Mouse (Mus musculus) midbrain, embryonic 13.5 days (tissue): ENCODE measurements at regions not wholly inside any gene's neighbourhood (a gene's known extent, or its start where the extent isn't known, plus 50 kb on each side); places are given as distances from the start of the nearest gene placed in this dataset.
A peak's percentile ranks its signal among the peaks of the same experiment; 100 is the strongest.
"Not testable (repeated sequence)": the region's sequence is repeated elsewhere in the genome, so short reads cannot be mapped to it uniquely, and the experiment has no call there.

Experiments
- ATAC-seq: fragments of 200-750 bp; cut with Nextera tagmentation; 2 replicates; pipeline ENCODE4 v1.8.0; 2017; ENCODE audit warnings: mild to moderate bottlenecking, moderate TSS enrichment, moderate library complexity
- H3K27ac ChIP-seq: fragments of 300-500 bp; sonication (generic); 2 replicates; pipeline ENCODE4 v1.5.1; 2015; ENCODE audit warnings: inconsistent platforms, mild to moderate bottlenecking, moderate library complexity
- H3K27me3 ChIP-seq: fragments of 300-500 bp; sonication (generic); 2 replicates; pipeline ENCODE4 v1.6.1; 2015; ENCODE audit warnings: mild to moderate bottlenecking, inconsistent platforms
- H3K36me3 ChIP-seq: fragments of 300-500 bp; sonication (generic); 2 replicates; pipeline ENCODE4 v1.6.1; 2015; ENCODE audit warnings: mild to moderate bottlenecking, inconsistent platforms
- H3K4me1 ChIP-seq: fragments of 300-500 bp; sonication (generic); replicated peaks from 2 replicates; pipeline ENCODE4 v1.6.1; 2015; ENCODE audit warnings: inconsistent platforms
- H3K4me2 ChIP-seq: fragments of 300-500 bp; sonication (generic); replicated peaks from 2 replicates; pipeline ENCODE4 v1.6.1; 2015; ENCODE audit warnings: moderate library complexity, mild to moderate bottlenecking, inconsistent platforms
- H3K4me3 ChIP-seq: fragments of 300-500 bp; sonication (generic); replicated peaks from 2 replicates; pipeline ENCODE4 v1.5.1; 2015; ENCODE audit warnings: mild to moderate bottlenecking, inconsistent platforms
- H3K9ac ChIP-seq: fragments of 300-500 bp; sonication (generic); replicated peaks from 2 replicates; pipeline ENCODE4 v1.6.1; 2015; ENCODE audit warnings: mild to moderate bottlenecking, inconsistent platforms
- H3K9me3 ChIP-seq: fragments of 300-500 bp; sonication (generic); 2 replicates; pipeline ENCODE4 v1.6.1; 2016; ENCODE audit warnings: mild to moderate bottlenecking, inconsistent platforms
- WGBS: fragments of 180-500 bp; shearing (Covaris S2); methylation state at CpG from one replicate; pipeline ENCODE4 v1.1.7; 2015; 5-methylcytosine and 5-hydroxymethylcytosine counted together

DNA sequence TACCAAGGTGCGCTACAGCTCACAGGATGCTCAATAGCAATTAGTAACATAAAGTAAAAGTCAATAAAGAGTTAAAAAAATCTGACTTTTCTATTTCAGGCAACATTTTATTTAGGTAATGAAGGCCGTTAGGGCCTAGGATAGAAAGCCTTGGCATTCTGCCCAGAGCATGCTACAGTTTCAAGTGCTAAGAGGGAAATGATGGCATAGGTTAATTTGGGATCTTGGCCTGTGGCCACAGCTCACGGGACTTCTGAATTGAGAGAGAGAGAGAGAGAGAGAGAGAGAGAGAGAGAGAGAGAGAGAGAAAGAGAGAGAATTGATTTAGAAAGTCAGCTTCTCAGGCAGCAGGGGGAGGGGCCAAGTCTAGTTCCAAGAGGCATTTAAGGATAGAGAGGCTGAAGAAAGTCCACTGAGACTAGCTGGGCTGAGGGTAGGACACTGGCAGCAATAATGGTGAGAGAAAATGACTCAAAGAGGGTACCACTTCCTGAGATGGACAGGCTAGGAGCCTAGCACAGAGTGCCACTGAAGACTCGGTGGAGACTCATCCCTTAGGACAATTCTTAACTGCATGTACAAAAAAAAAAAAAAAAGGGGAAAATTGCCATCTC, 52.6 kb upstream of the Klf14 start:
- Histone ChIP-seq H3K4me1 (peaks cover 12% of the 10 kb centered on the region), H3K9me3 (no peaks in the 10 kb centered on the region), H3K9ac (no peak overlapping the region), H3K27me3 (no peaks in the 10 kb centered on the region), H3K4me2 (no peak overlapping the region), H3K36me3 (no peaks in the 10 kb centered on the region), H3K27ac (no peak overlapping the region), H3K4me3 (no peak overlapping the region)
- ATAC-seq = no peak
- 50% methylated on average over 4 of the region's 4 CpGs for WGBS

GRCm38 (mm10) chr6:31016566-31016965, 57.7 kb upstream of the Klf14 start:
- no peak overlapping the region for H3K4me2 ChIP-seq
- no peak overlapping the region for H3K4me3 ChIP-seq
- H3K36me3 ChIP-seq = no peaks in the 10 kb centered on the region
- no peak for ATAC-seq
- WGBS = 82% methylated on average over 7 of the region's 7 CpGs
- H3K4me1 ChIP-seq = peaks cover 5% of the 10 kb centered on the region; the same call in 1 of the 2 replicates
- no peaks in the 10 kb centered on the region for H3K9me3 ChIP-seq
- H3K27me3 ChIP-seq = no peaks in the 10 kb centered on the region
- H3K9ac ChIP-seq = no peak overlapping the region
- no peak overlapping the region for H3K27ac ChIP-seq

- 93% methylated on average over 5 of the region's 5 CpGs for WGBS
- no peak overlapping the region for H3K4me3 ChIP-seq
These were observed 62.9 kb upstream of the Klf14 start for GRCm38 (mm10) chr6:31021776-31022175.

DNA sequence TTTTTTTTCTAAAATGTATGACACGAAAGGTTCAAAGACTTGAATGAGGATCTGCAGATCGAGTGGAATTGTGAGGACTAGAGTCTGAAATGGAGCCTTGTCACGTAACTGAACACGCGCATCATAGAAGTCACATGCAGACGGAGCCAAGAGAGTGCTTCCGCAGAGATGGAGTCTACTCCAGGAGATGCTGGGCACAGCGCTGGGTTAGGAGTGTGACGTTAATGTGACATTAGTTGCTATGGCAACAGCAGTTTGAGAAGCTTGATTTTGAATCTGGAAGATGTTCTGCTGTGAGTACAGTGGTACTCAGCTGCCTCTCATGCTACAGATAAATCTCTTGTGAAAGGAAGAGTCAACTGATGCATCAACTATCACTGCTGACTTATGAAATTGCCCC, 70.9 kb upstream of the Klf14 start:
- no peak overlapping the region for H3K27ac ChIP-seq
- no peak overlapping the region for H3K4me3 ChIP-seq
- 0 out of 2 replicates have a peak, but pooled peaks have one; percentile 57 for ATAC-seq
- H3K9ac ChIP-seq = no peak overlapping the region
- 78% methylated on average over 9 of the region's 9 CpGs for WGBS
- no peaks in the 10 kb centered on the region for H3K27me3 ChIP-seq
- no peaks in the 10 kb centered on the region for H3K36me3 ChIP-seq
- peaks cover 10% of the 10 kb centered on the region for H3K4me1 ChIP-seq
- no peak overlapping the region for H3K4me2 ChIP-seq
- H3K9me3 ChIP-seq = no peaks in the 10 kb centered on the region

More at GRCm38 (mm10) chr6:31021776-31022175, 62.9 kb upstream of the Klf14 start:
- Histone ChIP-seq H3K9me3 (no peaks in the 10 kb centered on the region), H3K27ac (no peak overlapping the region), H3K36me3 (no peaks in the 10 kb centered on the region), H3K4me1 (no peaks in the 10 kb centered on the region), H3K9ac (no peak overlapping the region), H3K4me2 (no peak overlapping the region), H3K27me3 (no peaks in the 10 kb centered on the region)
- ATAC-seq = no peak

- H3K27me3 ChIP-seq = no peaks in the 10 kb centered on the region
- H3K27ac ChIP-seq = no peak overlapping the region
- no peaks in the 10 kb centered on the region for H3K36me3 ChIP-seq
- WGBS = 80% methylated on average over 7 of the region's 7 CpGs
- no peak for ATAC-seq
- H3K4me1 ChIP-seq = peaks cover 12% of the 10 kb centered on the region
- no peak overlapping the region for H3K4me2 ChIP-seq
- no peaks in the 10 kb centered on the region for H3K9me3 ChIP-seq
- H3K4me3 ChIP-seq = no peak overlapping the region
- H3K9ac ChIP-seq = no peak overlapping the region
These were observed 72.1 kb upstream of the Klf14 start for GRCm38 (mm10) chr6:31031022-31031421.

GRCm38 (mm10) chr6:31032147-31032546, 73.3 kb upstream of the Klf14 start:
- H3K4me2 ChIP-seq = no peak overlapping the region
- H3K9me3 ChIP-seq = no peaks in the 10 kb centered on the region
- no peak overlapping the region for H3K9ac ChIP-seq
- H3K4me3 ChIP-seq = no peak overlapping the region
- H3K36me3 ChIP-seq = no peaks in the 10 kb centered on the region
- no peak for ATAC-seq
- H3K27ac ChIP-seq = no peak overlapping the region
- 87% methylated on average over 4 of the region's 4 CpGs for WGBS
- H3K27me3 ChIP-seq = no peaks in the 10 kb centered on the region
- peaks cover 12% of the 10 kb centered on the region for H3K4me1 ChIP-seq

DNA sequence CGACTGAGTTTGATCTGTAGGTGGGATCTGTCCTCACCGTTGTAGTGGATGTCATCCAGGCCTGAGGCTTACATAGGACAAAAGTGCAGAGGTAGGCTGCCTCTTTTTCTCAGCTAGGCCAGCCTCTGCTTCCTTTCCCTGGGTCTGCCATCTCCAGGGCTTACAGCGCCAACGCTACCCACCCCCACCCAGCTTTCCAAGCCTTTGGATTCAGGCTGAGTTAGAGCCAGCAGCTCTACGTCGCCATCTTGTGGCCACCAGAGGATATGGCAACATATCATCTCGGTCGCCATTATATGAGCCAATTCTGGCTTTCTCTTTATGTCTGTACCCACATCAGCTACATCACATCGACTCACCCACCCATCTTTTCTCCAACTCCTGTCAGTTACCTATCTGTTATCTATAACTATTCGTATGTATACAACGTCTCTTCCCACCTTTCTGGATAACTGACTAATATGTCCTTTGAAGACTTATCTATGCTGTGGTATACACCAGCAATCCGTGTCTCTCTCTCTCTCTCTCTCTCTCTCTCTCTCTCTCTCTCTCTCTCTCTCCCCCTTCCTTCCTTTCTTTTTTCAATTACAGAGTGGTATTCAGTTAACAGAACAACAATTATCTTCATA, 74.2 kb upstream of the Klf14 start:
- Histone ChIP-seq H3K4me3 (no peak overlapping the region), H3K9me3 (no peaks in the 10 kb centered on the region), H3K4me1 (peaks cover 15% of the 10 kb centered on the region), H3K27ac (0 out of 2 replicates have a peak overlapping the region, but pooled peaks have one; percentile 6), H3K4me2 (no peak overlapping the region), H3K36me3 (no peaks in the 10 kb centered on the region), H3K9ac (no peak overlapping the region), H3K27me3 (no peaks in the 10 kb centered on the region)
- peak; percentile 91 for ATAC-seq
- 11% methylated on average over 12 of the region's 12 CpGs for WGBS

DNA sequence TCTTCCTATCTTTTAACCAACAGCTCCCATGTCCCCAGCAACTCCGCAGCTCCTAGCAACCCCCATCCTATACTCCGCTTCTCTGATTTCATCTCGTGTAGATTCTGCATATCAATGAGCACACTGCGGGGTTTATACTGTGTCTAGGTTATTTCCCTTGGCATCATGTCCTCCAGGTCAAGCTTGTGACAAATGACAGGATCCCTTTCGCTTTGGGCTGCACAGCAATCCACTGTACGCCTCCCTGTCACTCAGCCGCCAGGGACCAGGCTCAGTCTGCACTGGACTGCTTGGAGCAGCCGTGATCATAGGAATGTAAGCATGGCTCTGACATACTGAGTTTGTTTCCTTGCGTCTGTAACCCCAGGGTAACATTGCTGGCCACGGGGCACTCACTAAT, 75.9 kb upstream of the Klf14 start:
- Histone ChIP-seq H3K4me3 (no peak overlapping the region), H3K4me2 (no peak overlapping the region), H3K9me3 (no peaks in the 10 kb centered on the region), H3K9ac (no peak overlapping the region), H3K27ac (no peak overlapping the region), H3K36me3 (no peaks in the 10 kb centered on the region), H3K4me1 (peaks cover 15% of the 10 kb centered on the region), H3K27me3 (no peaks in the 10 kb centered on the region)
- 60% methylated on average over 10 of the region's 10 CpGs for WGBS
- ATAC-seq = no peak

- peak; percentile 21; the same call in 1 of the 2 replicates for ATAC-seq
- Histone ChIP-seq H3K27me3 (no peaks in the 10 kb centered on the region), H3K4me3 (no peak overlapping the region), H3K9ac (no peak overlapping the region), H3K36me3 (no peaks in the 10 kb centered on the region), H3K4me1 (peaks cover 8% of the 10 kb centered on the region), H3K4me2 (no peak overlapping the region), H3K9me3 (no peaks in the 10 kb centered on the region), H3K27ac (no peak overlapping the region)
- WGBS = 72% methylated on average over 20 of the region's 20 CpGs
These were observed 79.0 kb upstream of the Klf14 start for GRCm38 (mm10) chr6:31037801-31038395.

DNA sequence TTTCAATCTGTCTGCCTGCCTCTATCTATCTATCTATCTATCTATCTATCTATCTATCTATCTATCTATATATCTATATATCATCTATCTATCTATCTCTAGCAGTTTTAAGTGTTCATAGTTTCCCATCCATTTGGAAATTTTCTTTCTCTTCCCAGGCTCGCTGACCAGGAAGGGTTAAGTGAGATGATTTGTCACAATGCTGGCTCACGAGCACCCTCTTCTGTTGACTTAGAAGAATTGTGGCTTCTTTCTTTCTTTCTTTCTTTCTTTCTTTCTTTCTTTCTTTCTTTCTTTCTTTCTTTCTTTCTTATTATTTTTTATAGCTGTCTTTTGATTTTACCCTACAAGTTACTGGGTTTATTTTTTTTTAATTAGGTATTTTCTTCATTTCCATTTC, 79.6 kb upstream of the Klf14 start:
- H3K4me2 ChIP-seq, H3K9ac ChIP-seq, H3K9me3 ChIP-seq, H3K4me1 ChIP-seq, H3K36me3 ChIP-seq, H3K27ac ChIP-seq, H3K4me3 ChIP-seq, H3K27me3 ChIP-seq, ATAC-seq: not testable (repeated sequence)
- WGBS = 5% methylated on average over 2 of the region's 2 CpGs

DNA sequence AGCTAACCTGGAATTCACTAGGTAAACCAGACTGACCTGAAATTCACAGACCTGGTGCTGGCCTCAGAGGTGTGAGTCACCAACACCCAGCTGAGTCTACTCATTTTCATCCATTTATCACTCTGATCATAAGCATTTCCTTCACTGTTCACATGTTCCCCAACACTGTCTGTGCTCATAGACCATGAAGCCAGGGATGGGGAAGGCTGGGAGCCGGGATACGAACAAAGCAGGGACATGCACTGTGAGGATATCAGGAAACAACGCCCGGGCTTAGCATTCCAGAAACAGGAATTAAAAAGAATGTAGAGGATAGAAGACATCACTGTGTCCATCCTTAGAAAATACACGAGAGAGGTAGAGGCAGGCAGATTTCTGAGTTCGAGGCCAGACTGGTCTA, 80.6 kb upstream of the Klf14 start:
- Histone ChIP-seq H3K4me3 (no peak overlapping the region), H3K9ac (no peak overlapping the region), H3K4me2 (no peak overlapping the region), H3K9me3 (no peaks in the 10 kb centered on the region), H3K4me1 (0 out of 2 replicates have a peak, but pooled peaks cover 7% of the 10 kb centered on the region), H3K36me3 (no peaks in the 10 kb centered on the region), H3K27me3 (no peaks in the 10 kb centered on the region), H3K27ac (no peak overlapping the region)
- no peak for ATAC-seq
- WGBS = 76% methylated on average over 6 of the region's 6 CpGs

GRCm38 (mm10) chr6:31040783-31041182, 81.9 kb upstream of the Klf14 start:
- Histone ChIP-seq H3K27ac (no peak overlapping the region), H3K4me1 (0 out of 2 replicates have a peak, but pooled peaks cover 3% of the 10 kb centered on the region), H3K9ac (no peak overlapping the region), H3K9me3 (no peaks in the 10 kb centered on the region), H3K4me2 (no peak overlapping the region), H3K4me3 (no peak overlapping the region), H3K36me3 (no peaks in the 10 kb centered on the region), H3K27me3 (no peaks in the 10 kb centered on the region)
- WGBS = 87% methylated on average over 6 of the region's 6 CpGs
- no peak for ATAC-seq
